Mouse (Mus musculus) spleen, adult 18-20 months (tissue): ENCODE measurements around the gene Slc30a9.
A peak's percentile ranks its signal among the peaks of the same experiment; 100 is the strongest.

ENCODE experiments used
- DNase-seq, 2 experiments: peaks; one replicate each; pipeline ENCODE4 v3.0.0; 2022; ENCODE audit warnings: mixed read lengths in 2 of 2

Slc30a9 gene

GRCm38 (mm10) chr5:67306698-67307521 is at the start of gene Slc30a9:
Gene Slc30a9 (plus strand): TSS chr5:67306955.
- DNase-seq: peak; percentile 83 to 94

DNA sequence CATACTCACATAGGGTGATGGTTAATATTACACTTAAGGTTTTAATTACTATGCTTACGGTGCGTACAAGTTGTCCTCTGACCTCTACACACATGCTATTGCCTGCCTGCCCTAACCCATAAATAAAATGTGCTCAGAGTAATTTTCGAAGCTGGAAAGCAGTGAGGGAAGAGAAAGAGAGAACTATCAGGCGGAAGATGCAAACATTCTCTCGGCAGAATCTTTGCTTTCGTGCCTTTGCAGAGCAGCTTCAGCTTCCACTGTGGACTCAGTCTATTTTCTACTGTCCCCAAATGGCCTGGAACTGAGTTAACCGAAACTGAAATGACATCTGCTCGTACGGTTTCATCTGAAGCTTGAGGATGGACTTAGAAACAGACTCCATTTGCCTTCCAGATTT is 48.3 kb upstream of the Slc30a9 start:
- DNase-seq: no peak

DNA sequence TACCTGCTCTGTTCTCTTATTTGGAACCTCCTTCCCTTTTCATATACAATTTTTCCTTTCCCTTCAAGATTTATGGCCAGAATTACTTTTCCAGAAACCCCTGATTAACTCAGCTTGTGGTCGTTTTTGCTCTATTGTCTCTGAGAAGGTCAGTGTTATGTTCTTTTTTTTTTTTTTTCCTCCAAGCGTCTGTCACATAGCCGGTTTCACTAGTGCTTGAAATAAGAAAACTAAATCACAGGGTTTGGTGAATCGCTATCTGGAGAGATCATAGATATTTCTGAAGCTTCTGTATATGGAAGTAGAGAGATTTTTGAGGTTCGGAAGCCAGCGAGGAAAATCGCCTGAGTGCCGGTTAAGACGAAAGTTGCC is 46.6 kb upstream of the Slc30a9 start:
- no peak for DNase-seq

- DNase-seq: peak; percentile 81 to 85
Measured at GRCm38 (mm10) chr5:67260531-67261371, 46.0 kb upstream of the Slc30a9 start, which contains the start of gene Tmem33. Gene Tmem33 (plus strand): TSS chr5:67260565.

DNA sequence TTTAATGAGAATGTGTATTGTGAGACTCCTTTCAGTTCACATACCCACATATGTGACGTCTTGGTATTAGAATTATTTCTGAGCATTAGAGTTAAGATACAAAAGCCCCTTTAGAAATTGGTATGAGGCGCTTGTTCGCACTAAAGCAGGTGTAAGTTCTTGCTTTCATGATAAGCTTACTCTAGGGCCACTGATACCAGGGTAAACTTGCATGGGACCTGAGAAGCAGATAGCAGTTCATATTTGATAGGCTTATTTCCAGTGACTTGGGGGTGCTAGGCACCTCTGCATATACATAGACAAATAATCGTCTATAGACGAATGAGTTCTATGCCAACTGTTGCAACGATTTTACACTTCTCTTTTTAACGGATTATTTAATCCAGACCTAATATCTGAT is 43.8 kb upstream of the Slc30a9 start:
- no peak for DNase-seq

GRCm38 (mm10) chr5:67266106-67266505 is 40.6 kb upstream of the Slc30a9 start:
- no peak for DNase-seq

DNA sequence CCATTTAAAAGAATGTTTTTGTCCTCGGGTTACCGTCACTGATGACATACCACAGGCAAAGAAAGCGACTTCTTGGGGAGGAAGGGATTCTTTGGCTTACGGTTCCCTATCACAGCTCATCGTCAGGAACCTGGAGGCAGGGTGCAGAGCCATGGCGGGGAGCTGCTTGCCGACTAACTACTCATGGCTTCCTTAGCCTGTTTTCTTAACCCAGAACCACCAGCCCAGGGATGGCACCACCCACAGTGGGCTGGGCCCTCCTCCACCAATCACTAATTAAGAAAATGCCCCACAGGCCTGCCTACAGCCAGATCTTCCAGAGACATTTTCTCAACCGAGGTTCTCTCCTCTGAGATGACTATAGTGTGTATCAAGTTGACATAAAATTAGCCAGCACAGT is 37.4 kb upstream of the Slc30a9 start:
- DNase-seq: no peak

DNA sequence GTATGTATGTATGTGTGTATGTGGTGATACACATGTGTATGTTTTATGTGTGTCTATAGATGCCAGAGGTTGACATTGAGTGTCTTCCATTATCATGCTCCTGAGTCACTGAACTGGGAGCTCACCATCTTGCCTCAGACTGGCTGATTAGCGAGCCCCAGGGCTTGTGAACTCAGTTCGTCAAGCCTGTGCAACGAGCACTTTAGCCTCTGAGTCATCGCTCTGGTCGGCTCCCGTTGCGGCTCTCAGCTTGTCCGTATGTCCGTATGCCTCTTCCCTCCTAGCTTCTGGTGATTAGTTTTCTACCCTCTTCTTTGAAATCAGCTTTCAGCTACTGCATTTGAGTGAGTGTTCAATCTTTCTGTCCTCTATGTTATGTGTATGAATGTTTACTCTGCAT is 27.3 kb upstream of the Slc30a9 start:
- DNase-seq: no peak

DNA sequence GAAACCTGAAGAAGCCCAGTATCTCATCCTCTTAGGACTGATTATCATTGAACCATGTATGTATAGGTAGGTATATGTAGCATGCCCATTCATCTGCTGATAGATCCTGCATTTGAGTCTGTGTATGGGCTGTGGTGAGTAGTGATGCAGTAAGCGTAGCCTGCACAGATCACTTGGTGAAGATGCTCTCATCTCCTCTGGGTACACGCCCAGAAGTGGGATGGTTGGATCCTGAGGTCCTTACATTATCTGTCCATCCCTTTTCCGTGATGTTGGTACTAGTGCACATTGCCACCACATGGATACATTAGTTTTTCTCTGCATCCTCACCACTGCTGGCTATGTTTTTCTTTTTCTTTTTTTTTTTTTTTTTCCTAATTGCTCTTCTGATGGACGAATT is 26.9 kb upstream of the Slc30a9 start:
- DNase-seq: no peak

GRCm38 (mm10) chr5:67280400-67280799 is 26.4 kb upstream of the Slc30a9 start:
- no peak for DNase-seq

DNA sequence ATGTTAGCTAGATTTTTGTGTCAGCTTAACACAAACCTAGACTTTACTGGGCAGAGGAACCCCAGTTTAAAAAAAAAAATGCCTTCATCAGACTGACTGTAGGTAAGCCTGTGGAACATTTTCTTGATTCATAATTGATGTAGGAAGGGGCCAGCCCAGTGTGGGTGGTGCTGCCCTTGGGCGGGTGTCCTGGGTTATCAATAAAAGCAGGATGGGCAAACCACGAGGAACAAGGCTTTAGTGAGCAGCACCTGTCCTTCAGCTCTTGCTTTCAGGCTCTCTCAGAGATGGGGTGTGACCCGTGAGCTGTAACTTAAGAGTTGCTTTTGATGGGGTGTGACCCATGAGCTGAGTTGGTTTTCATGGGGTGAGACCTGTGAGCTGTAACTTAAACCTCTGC is 11.7 kb upstream of the Slc30a9 start:
- no peak for DNase-seq

GRCm38 (mm10) chr5:67295682-67296081 is 11.1 kb upstream of the Slc30a9 start:
- no peak for DNase-seq

DNA sequence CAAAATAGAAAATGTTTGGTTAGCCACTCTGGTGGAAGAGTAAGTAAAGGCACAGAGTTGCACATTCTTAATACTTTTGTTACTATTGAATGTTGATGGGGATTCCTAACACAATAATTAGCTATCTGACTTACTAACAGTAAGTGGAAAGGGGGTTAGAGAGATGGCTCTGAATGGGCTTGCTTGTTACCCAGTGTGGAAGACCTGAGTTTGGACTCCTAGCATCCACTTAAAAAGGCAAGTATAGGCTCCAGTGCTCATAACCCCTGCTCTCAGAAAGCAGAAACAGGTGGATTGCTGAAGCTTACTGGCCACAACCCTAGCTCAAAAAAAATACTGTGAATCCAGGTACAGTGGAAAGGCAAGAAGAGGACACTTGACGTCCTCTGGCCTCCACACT is 10.6 kb upstream of the Slc30a9 start:
- DNase-seq: no peak

- no peak for DNase-seq
Measured at GRCm38 (mm10) chr5:67297026-67297813, 9.5 kb upstream of the Slc30a9 start.

- no peak for DNase-seq
Measured at GRCm38 (mm10) chr5:67299847-67300412, 6.8 kb upstream of the Slc30a9 start.

DNA sequence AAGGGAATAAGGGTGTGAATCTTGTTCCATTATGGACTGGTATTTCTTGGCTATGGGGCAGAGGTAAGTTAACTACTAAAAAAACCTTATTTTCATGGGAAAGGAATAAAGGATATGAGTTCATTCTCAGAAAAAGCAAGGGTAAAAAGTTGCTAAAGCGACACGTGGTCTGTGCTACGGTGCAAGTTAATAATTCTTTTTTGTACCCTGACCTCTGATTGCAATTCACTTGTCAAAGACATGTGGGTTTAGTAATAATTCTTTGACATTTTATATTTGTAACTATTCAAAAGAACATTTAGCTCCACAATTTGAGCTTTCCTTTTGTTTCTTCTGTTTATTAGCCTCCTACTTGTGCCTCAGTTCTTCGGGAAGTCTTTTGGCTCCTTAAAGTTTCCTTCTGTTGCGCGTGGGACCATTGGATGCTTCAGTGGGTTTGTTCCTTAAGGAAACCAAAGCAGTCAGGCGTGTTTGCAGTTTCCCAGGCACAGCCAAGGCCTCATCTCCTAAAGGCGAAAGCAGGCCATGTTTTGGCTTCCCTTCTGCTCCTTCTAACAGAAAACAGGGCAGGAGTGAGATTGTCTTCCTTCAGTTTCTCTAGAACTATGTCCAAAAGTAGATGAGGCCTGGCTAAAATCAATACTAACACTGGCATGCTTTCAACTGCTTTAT is 5.7 kb upstream of the Slc30a9 start:
- DNase-seq: no peak

DNA sequence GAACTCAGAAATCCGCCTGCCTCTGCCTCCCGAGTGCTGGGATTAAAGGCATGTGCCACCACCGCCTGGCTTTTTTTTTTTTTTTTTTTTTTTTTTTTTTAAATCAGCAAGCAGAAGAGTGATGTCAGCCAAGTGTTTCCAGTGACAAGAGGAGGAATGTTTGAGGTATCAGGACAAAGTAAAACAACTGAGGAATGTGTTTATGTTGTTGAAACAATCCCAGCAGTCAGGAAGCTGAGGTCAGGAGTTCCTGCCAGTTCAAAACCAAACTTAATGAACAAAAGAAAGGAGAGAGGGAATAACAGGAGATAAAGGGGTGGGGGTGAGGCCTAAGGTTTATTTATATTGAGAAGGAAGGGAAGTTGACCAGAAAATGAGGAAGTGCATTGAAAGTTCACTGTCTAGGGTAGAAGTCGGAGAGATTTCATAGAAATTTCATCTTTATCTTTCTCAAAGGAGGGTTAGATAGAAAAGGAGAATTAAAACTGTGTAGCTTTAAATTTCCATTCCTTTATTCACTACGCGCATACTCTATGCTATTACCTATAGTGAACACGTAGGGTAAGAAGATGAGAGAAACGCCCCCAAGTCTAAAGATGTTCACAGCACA is 4.9 kb upstream of the Slc30a9 start:
- no peak for DNase-seq

DNA sequence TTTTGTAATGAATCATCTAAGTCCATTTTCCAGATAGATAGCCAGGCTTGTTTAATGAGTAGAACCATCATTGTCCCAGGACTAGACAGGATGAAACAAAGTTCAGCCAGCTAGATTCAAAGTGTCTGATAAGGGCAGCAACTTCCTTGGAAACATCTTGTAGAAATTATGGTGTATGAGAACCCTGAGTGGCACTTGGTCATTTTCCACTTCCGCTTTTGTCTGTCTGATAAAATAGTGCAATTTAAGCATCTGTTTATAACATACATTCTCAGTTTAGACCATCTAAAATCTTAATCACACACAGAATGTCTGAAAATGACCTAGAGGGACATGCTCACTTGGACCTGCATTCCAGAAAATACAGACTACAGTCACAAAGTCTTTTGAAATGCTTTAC is 2.9 kb upstream of the Slc30a9 start:
- DNase-seq: no peak

DNA sequence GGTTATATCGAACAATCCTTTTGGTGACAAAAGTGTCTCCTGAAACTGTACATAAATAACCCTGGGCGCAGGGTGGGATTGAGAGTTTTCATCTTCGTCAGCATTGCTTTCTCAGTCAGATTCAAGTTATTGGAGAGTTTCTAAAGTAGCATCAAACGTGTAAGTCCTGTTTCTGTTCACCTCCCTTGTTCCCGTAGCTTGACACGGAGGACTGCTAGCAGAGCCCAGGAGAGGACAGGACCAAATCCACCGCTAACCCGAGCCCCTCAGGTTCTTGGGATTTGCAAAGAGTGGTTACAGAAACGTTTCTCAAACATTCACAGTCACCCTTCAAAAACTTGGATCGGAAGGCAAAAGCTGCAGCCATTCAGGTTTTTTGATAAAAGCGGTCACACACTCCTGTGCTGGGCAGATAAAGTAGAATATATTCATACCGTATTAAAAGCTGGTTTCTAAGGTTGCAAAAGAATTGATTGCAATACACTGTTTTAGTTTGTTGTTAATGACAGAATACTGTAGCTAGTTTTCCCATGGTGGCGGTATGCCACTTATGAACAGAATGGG is 986 bp downstream of the Slc30a9 start:
- DNase-seq: no peak

- no peak for DNase-seq
Measured at GRCm38 (mm10) chr5:67311811-67312521, 5.2 kb downstream of the Slc30a9 start.

GRCm38 (mm10) chr5:67312522-67312851 is 5.7 kb downstream of the Slc30a9 start:
- no peak for DNase-seq
